Mouse (Mus musculus) G1E (cell line): ENCODE measurements around the gene Zic4. TPM values are rescaled to one million over a fixed set of nuclear protein-coding genes. Genes with fewer than 3 reads are reported as not detected.

Source experiments
- ATAC-seq: 2 replicates; pipeline ENCODE4 v1.8.0; 2016; ENCODE audit warnings: mild to moderate bottlenecking; ENCODE audit not compliant: insufficient number of reproducible peaks, poor library complexity, low FRiP score, severe bottlenecking; ENCODE audit errors: extremely low read depth
- DNase-seq: peaks from one replicate; pipeline ENCODE4 v3.0.0; 2012; ENCODE audit warnings: low spot score
- H3K27me3 ChIP-seq: 2 replicates; pipeline ENCODE4 v1.6.1; 2012; ENCODE audit warnings: mild to moderate bottlenecking, low read length, inconsistent platforms; ENCODE audit not compliant: insufficient read depth
- H3K36me3 ChIP-seq: replicated peaks from 2 replicates; pipeline ENCODE3; 2012; ENCODE audit warnings: mild to moderate bottlenecking, inconsistent platforms
- H3K4me1 ChIP-seq: 2 replicates; pipeline ENCODE4 v1.6.1; 2012; ENCODE audit warnings: low read depth, low read length, inconsistent platforms, mixed read lengths; ENCODE audit not compliant: insufficient read depth
- H3K4me3 ChIP-seq: 2 replicates; pipeline ENCODE4 v1.5.1; 2012; ENCODE audit warnings: low read depth, mild to moderate bottlenecking, inconsistent platforms, low read length, moderate library complexity, mixed read lengths
- H3K9me3 ChIP-seq: replicated peaks from 2 replicates; pipeline ENCODE4 v1.6.1; 2012; ENCODE audit warnings: inconsistent platforms
- CTCF ChIP-seq: IDR thresholded peaks from 2 replicates; pipeline ENCODE4 v1.5.1; 2012; ENCODE audit warnings: low read depth, low read length, inconsistent platforms, mixed read lengths
- GATA1 ChIP-seq: IDR thresholded peaks from 2 replicates; pipeline ENCODE4 v1.6.1; 2012; ENCODE audit warnings: borderline replicate concordance, low read length, inconsistent platforms, mixed read lengths
- GATA2 ChIP-seq: IDR thresholded peaks from 2 replicates; pipeline ENCODE4 v1.6.1; 2012; ENCODE audit warnings: low read depth, low read length, inconsistent platforms, borderline replicate concordance
- POLR2AphosphoS5 ChIP-seq: IDR thresholded peaks from 2 replicates; pipeline ENCODE4 v1.6.1; 2012; ENCODE audit warnings: low read depth, low read length, inconsistent platforms; ENCODE audit not compliant: insufficient replicate concordance
- TAL1 ChIP-seq: conservative IDR thresholded peaks from 2 replicates; pipeline ENCODE4 v1.6.1; 2012; ENCODE audit warnings: low read depth, low read length, inconsistent platforms, mixed read lengths
- polyA plus RNA-seq: library from polyadenylated mRNA; stranded (reverse); fragments of >175 nt; gene quantifications from 2 replicates; pipeline ENCODE4 v1.2.3, GENCODE M21; 2012
- total RNA-seq, 2 experiments: library from RNA; stranded (forward) in 1 of 2; stranded (reverse) in 1 of 2; fragments of 200-1000 nt in 1 of 2; fragments of >200 nt in 1 of 2; fragmentation: Nextera tagmentation in 1 of 2; gene quantifications; 2 replicates each; pipeline ENCODE4 v1.2.3; 2014 to 2017

Gene Zic4
- total and polyA plus RNA-seq, 3 experiments = 0.16 TPM; not detected in 2

DNA sequence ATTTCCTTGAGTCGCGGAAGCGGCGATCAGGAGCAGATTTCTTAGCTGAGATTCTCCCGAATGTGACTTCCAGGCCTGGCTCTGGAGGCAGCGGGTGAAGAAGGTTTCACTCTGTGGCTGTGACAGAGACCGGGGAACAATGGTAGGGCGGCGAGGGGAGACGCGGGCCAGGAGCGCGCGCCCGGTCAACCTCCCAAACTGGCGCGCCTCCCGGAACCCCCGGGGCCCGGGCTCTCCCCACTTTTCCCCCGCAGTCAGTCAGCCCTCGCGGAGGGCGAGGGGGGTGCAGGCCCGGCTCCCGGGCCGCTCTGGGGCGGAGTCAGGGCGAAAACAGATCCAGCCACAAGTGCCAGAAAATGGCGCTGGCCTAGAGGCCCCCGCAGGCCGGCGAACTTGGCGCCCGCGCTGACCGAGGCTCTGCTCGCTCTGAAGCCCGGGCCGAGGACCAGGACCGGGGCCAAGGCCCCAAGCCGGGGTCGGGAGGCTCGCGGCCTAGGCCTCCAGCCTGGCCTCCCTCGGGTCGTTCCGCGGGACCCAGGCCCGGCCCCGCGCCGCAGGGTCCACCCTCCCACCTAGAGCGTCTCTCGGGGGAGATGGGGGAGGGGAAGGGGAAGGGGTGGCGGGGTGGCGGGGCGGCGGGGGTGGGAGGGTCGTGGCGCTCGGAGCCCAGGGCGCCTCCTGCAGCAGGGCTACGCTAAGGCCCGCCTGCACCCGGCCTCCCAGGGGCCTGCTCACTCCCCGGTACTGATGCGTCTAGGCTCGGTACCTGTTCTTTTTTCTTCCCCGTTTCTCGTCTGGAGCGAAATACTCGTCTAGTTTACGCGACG is 19.3 kb downstream of the Zic4 start:
- H3K4me3 ChIP-seq = no peak overlapping the region; the same call in 1 of the 2 replicates
- peaks cover 74% of the 10 kb centered on the region for H3K9me3 ChIP-seq
- no peaks in the 10 kb centered on the region; the same call in 1 of the 2 replicates for H3K27me3 ChIP-seq
- no peak for DNase-seq
- no peaks in the 10 kb centered on the region for H3K4me1 ChIP-seq
- no peak for ATAC-seq
- TF ChIP-seq GATA1 = no peak
- TF ChIP-seq POLR2AphosphoS5 = no peak
- no peak for TF ChIP-seq CTCF
- TF ChIP-seq GATA2 = no peak
- TF ChIP-seq TAL1 = no peak
- no peaks in the 10 kb centered on the region for H3K36me3 ChIP-seq

GRCm38 (mm10) chr9:91382111-91382379 is 19.8 kb downstream of the Zic4 start:
- ATAC-seq (no peak), DNase-seq (no peak)
- Histone ChIP-seq H3K9me3 (peaks cover 71% of the 10 kb centered on the region), H3K27me3 (no peaks in the 10 kb centered on the region; the same call in 1 of the 2 replicates), H3K36me3 (no peaks in the 10 kb centered on the region), H3K4me3 (no peak overlapping the region), H3K4me1 (no peaks in the 10 kb centered on the region)
- TF ChIP-seq TAL1 = no peak
- no peak for TF ChIP-seq GATA2
- TF ChIP-seq CTCF = no peak
- no peak for TF ChIP-seq POLR2AphosphoS5
- TF ChIP-seq GATA1 = no peak

DNA sequence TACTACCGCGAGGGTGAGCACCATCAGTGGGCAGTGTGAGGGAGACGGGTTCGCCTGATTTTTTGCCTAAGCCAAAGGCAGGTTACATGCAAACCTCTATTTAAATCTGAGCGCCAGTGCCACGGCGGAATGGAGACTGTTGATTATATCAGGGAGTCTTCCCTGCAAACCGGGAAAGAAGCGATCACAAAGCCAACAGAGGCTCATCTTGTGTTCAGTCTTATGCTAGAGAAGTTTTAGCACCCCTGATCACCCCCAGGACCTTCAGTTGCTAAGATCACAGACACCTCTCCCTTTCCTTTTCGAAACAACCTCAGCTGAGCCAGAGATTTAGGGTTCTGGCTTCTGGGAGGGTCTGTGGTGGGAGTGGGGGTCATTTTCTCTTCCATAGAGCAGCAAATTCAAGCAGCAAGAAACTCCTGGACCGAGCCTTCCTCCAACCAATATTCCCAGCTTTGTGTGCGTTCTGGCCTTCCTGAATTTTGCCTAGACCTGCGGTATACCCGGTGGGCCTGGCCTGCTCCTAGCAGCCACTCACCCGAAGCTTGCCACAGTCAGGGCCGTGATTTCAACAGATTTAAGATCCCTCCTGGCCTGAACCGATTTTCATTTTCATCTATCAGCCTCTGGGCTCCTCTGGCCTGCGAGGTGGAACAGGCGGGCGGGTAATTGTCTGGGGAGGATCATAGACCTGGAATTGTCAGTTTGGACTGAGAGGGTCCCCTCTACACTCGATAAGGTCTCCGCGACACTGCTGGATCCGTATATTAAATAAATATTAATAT is 20.4 kb downstream of the Zic4 start:
- TF ChIP-seq GATA2 (no peak), POLR2AphosphoS5 (no peak), GATA1 (no peak), CTCF (no peak), TAL1 (no peak)
- Histone ChIP-seq H3K36me3 (no peaks in the 10 kb centered on the region), H3K4me3 (no peak overlapping the region), H3K27me3 (no peaks in the 10 kb centered on the region; the same call in 1 of the 2 replicates), H3K4me1 (no peaks in the 10 kb centered on the region), H3K9me3 (peaks cover 68% of the 10 kb centered on the region)
- no peak for ATAC-seq
- DNase-seq = no peak

- DNase-seq (no peak), ATAC-seq (no peak)
- H3K4me1 ChIP-seq = no peaks in the 10 kb centered on the region
- H3K9me3 ChIP-seq = peaks cover 66% of the 10 kb centered on the region
- H3K27me3 ChIP-seq = no peaks in the 10 kb centered on the region; the same call in 1 of the 2 replicates
- H3K4me3 ChIP-seq = peak overlapping the region; percentile 23; the same call in 1 of the 2 replicates
- no peaks in the 10 kb centered on the region for H3K36me3 ChIP-seq
- TF ChIP-seq TAL1 = no peak
- no peak for TF ChIP-seq CTCF
- TF ChIP-seq POLR2AphosphoS5 = no peak
- no peak for TF ChIP-seq GATA2
- TF ChIP-seq GATA1 = no peak
These were observed 21.4 kb downstream of the Zic4 start for GRCm38 (mm10) chr9:91383441-91384135.

DNA sequence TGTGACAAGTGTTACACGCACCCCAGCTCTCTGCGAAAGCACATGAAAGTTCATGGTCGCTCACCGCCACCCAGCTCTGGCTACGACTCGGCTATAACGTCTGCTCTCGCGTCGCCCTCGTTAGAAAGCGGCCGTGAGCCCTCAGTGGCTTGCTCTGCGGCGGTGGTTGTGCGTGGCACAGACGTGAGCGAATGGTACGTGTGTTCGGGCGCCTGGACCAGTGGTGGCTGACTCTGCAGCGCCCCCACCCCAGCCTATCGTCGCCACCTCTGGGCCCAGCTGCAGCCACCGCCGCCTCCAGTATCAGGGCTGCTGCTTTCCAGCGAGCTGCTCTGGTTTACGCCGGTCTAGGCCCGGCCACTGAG is 21.9 kb downstream of the Zic4 start:
- ATAC-seq = no peak
- Histone ChIP-seq H3K4me1 (no peaks in the 10 kb centered on the region), H3K9me3 (peaks cover 60% of the 10 kb centered on the region), H3K27me3 (no peaks in the 10 kb centered on the region; the same call in 1 of the 2 replicates), H3K36me3 (no peaks in the 10 kb centered on the region), H3K4me3 (peak overlapping the region; percentile 23; the same call in 1 of the 2 replicates)
- TF ChIP-seq GATA1 (no peak), GATA2 (no peak), POLR2AphosphoS5 (no peak), CTCF (no peak), TAL1 (no peak)
- DNase-seq = no peak
